Mouse (Mus musculus): ENCODE data around the gene Srrm3. TPM values are rescaled to one million over a fixed set of nuclear protein-coding genes. Genes with fewer than 3 reads are reported as not detected.

The Srrm3 gene
- polyA plus RNA-seq, 2 experiments = 0.01 TPM; not detected in 1

DNA sequence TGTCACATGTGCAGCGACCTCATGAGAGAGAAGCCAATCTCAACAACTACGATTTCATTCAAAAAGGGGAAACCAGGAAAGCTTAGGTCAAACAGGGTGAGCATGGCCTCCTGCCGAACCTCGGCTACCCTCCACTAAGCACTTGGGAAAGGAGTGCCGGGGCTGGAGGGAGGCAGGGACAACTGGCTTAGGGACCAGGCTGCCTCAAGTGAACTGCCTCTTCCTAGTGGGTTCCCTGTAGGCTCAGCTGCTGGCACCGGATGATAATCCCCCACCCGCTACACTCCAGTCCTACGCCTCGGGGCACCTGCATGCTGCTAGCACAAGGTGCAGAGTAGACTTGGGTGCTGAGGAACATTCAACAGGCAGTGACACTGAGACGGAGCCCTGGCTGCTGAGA, 103.0 kb downstream of the Srrm3 start:
- no peak overlapping the region for H3K27ac ChIP-seq

DNA sequence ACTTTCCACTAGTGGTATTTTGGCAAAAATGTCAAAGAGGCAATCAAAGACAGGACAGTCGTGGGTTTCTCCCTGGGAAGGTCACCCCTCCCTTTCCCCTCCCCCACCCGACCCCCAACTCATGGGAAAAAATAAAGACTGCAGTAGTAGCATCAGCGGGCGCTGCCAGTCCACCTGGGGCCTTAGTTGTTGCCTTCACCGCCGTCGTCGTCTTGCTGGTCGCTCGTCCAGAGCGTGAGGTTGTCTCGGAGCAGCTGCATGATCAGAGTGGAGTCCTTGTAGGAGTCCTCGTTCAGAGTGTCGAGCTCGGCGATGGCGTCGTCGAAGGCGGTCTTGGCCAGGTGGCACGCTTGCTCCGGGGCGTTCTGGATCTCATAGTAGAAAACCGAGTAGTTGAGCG, 104.1 kb downstream of the Srrm3 start:
- Histone ChIP-seq H3K9me3 (ENCODE audit: control insufficient read depth, low read length) (no peaks in the 10 kb centered on the region), H3K4me3 (ENCODE audit: insufficient read depth in 1 of 2, low read depth in 2 of 2, low read length in 2 of 2) (no peak overlapping the region), H3K4me2 (ENCODE audit: low read depth) (no peak overlapping the region), H3K27ac (no peak overlapping the region), H3K4me1 (replicated peaks; ENCODE audit: control insufficient read depth in 2 of 2, insufficient read depth in 2 of 2, low read length in 1 of 2) (peaks cover 0 to 20% of the 10 kb centered on the region in 2 experiments), H3K36me3 (replicated peaks; ENCODE audit: control insufficient read depth, insufficient read depth, low read depth) (peaks cover 24% of the 10 kb centered on the region), H3K9ac (replicated peaks) (no peak overlapping the region), H3K27me3 (ENCODE audit: control insufficient read depth, insufficient read depth, low read length) (no peaks in the 10 kb centered on the region)
- DNase-seq (ENCODE audit: low read depth in 3 of 3, low spot score in 3 of 3) = no peak
- TF ChIP-seq EP300 (IDR thresholded peaks at IDR 0.05; ENCODE audit: low read depth) = no peak
- no peak for TF ChIP-seq CTCF (IDR thresholded peaks at IDR 0.05; ENCODE audit: low read depth)
- no peak for ATAC-seq (ENCODE audit: insufficient read depth)
- 86% methylated on average over 25 of the region's 25 CpGs for WGBS (ENCODE audit: insufficient replicate concordance)

More for the DNA sequence above, 103.0 kb downstream of the Srrm3 start:
- Histone ChIP-seq H3K4me2 (ENCODE audit: low read depth) (no peak overlapping the region), H3K9me3 (ENCODE audit: control insufficient read depth, low read length) (no peaks in the 10 kb centered on the region), H3K4me3 (ENCODE audit: insufficient read depth in 1 of 2, low read depth in 2 of 2, low read length in 2 of 2) (no peak overlapping the region), H3K27me3 (ENCODE audit: control insufficient read depth, insufficient read depth, low read length) (no peaks in the 10 kb centered on the region), H3K9ac (replicated peaks) (no peak overlapping the region), H3K4me1 (replicated peaks; ENCODE audit: control insufficient read depth in 2 of 2, insufficient read depth in 2 of 2, low read length in 1 of 2) (peaks cover 0 to 15% of the 10 kb centered on the region in 2 experiments), H3K36me3 (replicated peaks; ENCODE audit: control insufficient read depth, insufficient read depth, low read depth) (peaks cover 24% of the 10 kb centered on the region)
- no peak for TF ChIP-seq EP300 (IDR thresholded peaks at IDR 0.05; ENCODE audit: low read depth)
- no peak for TF ChIP-seq CTCF (IDR thresholded peaks at IDR 0.05; ENCODE audit: low read depth)
- DNase-seq (ENCODE audit: low read depth in 3 of 3, low spot score in 3 of 3) (no peak), ATAC-seq (ENCODE audit: insufficient read depth) (no peak)
- WGBS (ENCODE audit: insufficient replicate concordance) = 71% methylated on average over 10 of the region's 10 CpGs

GRCm38 (mm10) chr5:135911633-135912220, 105.0 kb downstream of the Srrm3 start:
- 82% methylated on average over 11 of the region's 11 CpGs for WGBS (ENCODE audit: insufficient replicate concordance)
- no peak for DNase-seq (ENCODE audit: low read depth in 3 of 3, low spot score in 3 of 3)
- Histone ChIP-seq H3K36me3 (replicated peaks; ENCODE audit: control insufficient read depth, insufficient read depth, low read depth) (peaks cover 24% of the 10 kb centered on the region), H3K9me3 (ENCODE audit: control insufficient read depth, low read length) (no peaks in the 10 kb centered on the region), H3K4me1 (replicated peaks; ENCODE audit: control insufficient read depth in 2 of 2, insufficient read depth in 2 of 2, low read length in 1 of 2) (peaks cover 0 to 23% of the 10 kb centered on the region in 2 experiments), H3K27me3 (ENCODE audit: control insufficient read depth, insufficient read depth, low read length) (no peaks in the 10 kb centered on the region), H3K4me2 (ENCODE audit: low read depth) (no peak overlapping the region), H3K9ac (replicated peaks) (no peak overlapping the region), H3K4me3 (ENCODE audit: insufficient read depth in 1 of 2, low read depth in 2 of 2, low read length in 2 of 2) (no peak overlapping the region), H3K27ac (no peak overlapping the region)
- ATAC-seq (ENCODE audit: insufficient read depth) = no peak
- no peak for TF ChIP-seq CTCF (IDR thresholded peaks at IDR 0.05; ENCODE audit: low read depth)
- TF ChIP-seq EP300 (IDR thresholded peaks at IDR 0.05; ENCODE audit: low read depth) = no peak

DNA sequence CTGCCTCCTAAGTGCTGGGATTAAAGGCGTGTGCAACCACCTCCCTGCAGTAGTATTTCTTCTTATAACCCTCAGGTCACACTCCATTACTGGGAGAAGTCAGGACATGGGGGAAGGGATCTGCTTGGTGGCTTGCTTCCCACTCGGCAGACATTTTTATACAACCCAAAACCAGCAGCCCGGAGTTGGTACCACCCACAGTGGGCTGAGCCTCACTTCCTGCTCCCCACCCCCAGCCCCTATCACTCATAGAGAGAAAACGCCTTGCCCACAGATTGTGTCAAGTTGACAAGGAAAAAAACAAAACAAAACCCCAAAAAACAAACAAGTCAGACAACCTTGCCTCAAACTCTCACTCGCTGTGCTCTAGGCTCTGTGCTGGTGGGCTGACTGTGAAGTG, 106.5 kb downstream of the Srrm3 start:
- peaks cover 0 to 18% of the 10 kb centered on the region in 2 experiments; a peak in 3 of 4 replicates for H3K4me1 ChIP-seq (replicated peaks; ENCODE audit: control insufficient read depth in 2 of 2, insufficient read depth in 2 of 2, low read length in 1 of 2)
- no peak overlapping the region for H3K27ac ChIP-seq
- peaks cover 26% of the 10 kb centered on the region for H3K36me3 ChIP-seq (replicated peaks; ENCODE audit: control insufficient read depth, insufficient read depth, low read depth)
- no peak overlapping the region for H3K9ac ChIP-seq (replicated peaks)
- H3K4me2 ChIP-seq (ENCODE audit: low read depth) = no peak overlapping the region
- no peak overlapping the region for H3K4me3 ChIP-seq (ENCODE audit: insufficient read depth in 1 of 2, low read depth in 2 of 2, low read length in 2 of 2)
- H3K27me3 ChIP-seq (ENCODE audit: control insufficient read depth, insufficient read depth, low read length) = no peaks in the 10 kb centered on the region
- WGBS (ENCODE audit: insufficient replicate concordance) = 33% methylated on average over 5 of the region's 5 CpGs
- ATAC-seq (ENCODE audit: insufficient read depth) (no peak), DNase-seq (ENCODE audit: low read depth in 3 of 3, low spot score in 3 of 3) (no peak)
- TF ChIP-seq CTCF (IDR thresholded peaks at IDR 0.05; ENCODE audit: low read depth) (no peak), EP300 (IDR thresholded peaks at IDR 0.05; ENCODE audit: low read depth) (no peak)
- no peaks in the 10 kb centered on the region for H3K9me3 ChIP-seq (ENCODE audit: control insufficient read depth, low read length)

DNA sequence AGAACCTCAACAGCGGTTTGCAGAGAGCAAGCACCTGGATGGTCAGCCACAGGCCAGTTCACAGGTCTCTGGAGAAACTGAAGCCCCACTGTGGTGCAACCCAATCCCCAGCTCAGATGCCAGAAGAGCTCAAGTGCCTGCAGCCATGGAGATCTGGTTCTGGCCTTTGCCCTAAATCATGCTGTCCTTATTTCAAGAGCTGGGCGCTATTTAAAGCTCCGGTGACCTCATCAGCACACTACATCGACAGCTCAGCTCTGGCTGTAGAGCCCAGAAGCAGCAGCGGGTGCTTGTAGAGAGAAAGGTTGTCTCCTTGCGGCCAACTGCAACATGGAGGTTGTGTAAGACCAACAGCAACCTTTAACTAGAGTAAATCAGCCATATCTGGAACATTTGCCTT, 107.5 kb downstream of the Srrm3 start:
- no peak for DNase-seq (ENCODE audit: low read depth in 3 of 3, low spot score in 3 of 3)
- Histone ChIP-seq H3K4me3 (ENCODE audit: insufficient read depth in 1 of 2, low read depth in 2 of 2, low read length in 2 of 2) (no peak overlapping the region), H3K9ac (replicated peaks) (no peak overlapping the region), H3K9me3 (ENCODE audit: control insufficient read depth, low read length) (no peaks in the 10 kb centered on the region), H3K4me1 (replicated peaks; ENCODE audit: control insufficient read depth in 2 of 2, insufficient read depth in 2 of 2, low read length in 1 of 2) (peaks cover 0 to 18% of the 10 kb centered on the region in 2 experiments; a peak in 3 of 4 replicates), H3K27ac (no peak overlapping the region; the same call in 1 of the 2 replicates), H3K27me3 (ENCODE audit: control insufficient read depth, insufficient read depth, low read length) (no peaks in the 10 kb centered on the region), H3K4me2 (ENCODE audit: low read depth) (no peak overlapping the region), H3K36me3 (replicated peaks; ENCODE audit: control insufficient read depth, insufficient read depth, low read depth) (peaks cover 27% of the 10 kb centered on the region)
- WGBS (ENCODE audit: insufficient replicate concordance) = 63% methylated on average over 6 of the region's 6 CpGs
- TF ChIP-seq EP300 (IDR thresholded peaks at IDR 0.05; ENCODE audit: low read depth) (no peak), CTCF (IDR thresholded peaks at IDR 0.05; ENCODE audit: low read depth) (no peak)
- ATAC-seq (ENCODE audit: insufficient read depth) = no peak
